Mouse (Mus musculus) embryonic fibroblast, embryonic 13.5 days (primary cell): ENCODE results near the gene Efcab12.
A peak's percentile ranks its signal among the peaks of the same experiment; 100 is the strongest.

Experiments used
- CTCF ChIP-seq: IDR thresholded peaks from 2 replicates; pipeline ENCODE4 v1.5.1; 2011; ENCODE audit warnings: mild to moderate bottlenecking, control low read depth, low read length, moderate library complexity, borderline replicate concordance; ENCODE audit not compliant: insufficient read depth
- POLR2A ChIP-seq: IDR thresholded peaks from 2 replicates; pipeline ENCODE4 v1.6.1; 2011; ENCODE audit warnings: low read depth, mild to moderate bottlenecking, control low read depth, low read length, moderate library complexity

DNA sequence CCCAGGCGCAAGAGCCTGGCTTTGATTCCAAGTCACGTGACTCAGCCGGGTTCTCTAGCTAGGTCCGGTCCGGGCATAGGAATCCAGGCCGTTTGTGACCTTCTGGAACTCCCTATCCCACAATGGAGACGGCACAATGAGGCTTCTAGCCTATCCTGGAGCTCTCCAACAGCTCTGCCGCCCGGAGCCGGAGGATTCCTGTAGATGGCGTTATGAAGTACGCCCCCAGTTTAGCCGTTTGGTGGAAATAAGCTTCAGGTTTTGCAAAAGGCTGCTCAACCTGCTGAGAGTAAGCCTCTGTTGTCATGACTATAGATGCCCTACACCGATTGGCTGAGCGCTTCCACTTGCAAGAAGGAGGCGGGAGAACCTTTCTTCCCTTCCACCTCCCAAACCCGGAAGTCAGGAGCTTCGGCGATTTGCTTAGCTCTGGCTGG is at the start of gene Efcab12:
- TF ChIP-seq CTCF (no peak), POLR2A (0 out of 2 replicates have a peak, but pooled peaks have one; percentile 27)
